Mouse (Mus musculus) cerebellum, adult 2 months (tissue): ENCODE measurements at regions not wholly inside any gene's neighbourhood (a gene's known extent, or its start where the extent isn't known, plus 50 kb on each side); places are given as distances from the start of the nearest gene placed in this dataset.

Experiments used
- DNase-seq, 2 experiments: peaks; one replicate each; pipeline ENCODE4 v3.0.0; 2021
- H3K27ac ChIP-seq: fragments of 200-500 bp; 2 replicates; pipeline ENCODE4 v1.5.1; 2012; ENCODE audit warnings: low read length, control low read depth, inconsistent platforms; ENCODE audit not compliant: insufficient read depth
- H3K27me3 ChIP-seq: fragments of 200-500 bp; 2 replicates; pipeline ENCODE4 v1.6.1; 2012; ENCODE audit warnings: inconsistent platforms, mild to moderate bottlenecking, low read length, moderate library complexity; ENCODE audit not compliant: control insufficient read depth, insufficient read depth
- H3K4me1 ChIP-seq: fragments of 200-500 bp; 2 replicates; pipeline ENCODE4 v1.6.1; 2011; ENCODE audit warnings: low read length; ENCODE audit not compliant: control insufficient read depth, insufficient read depth
- H3K4me3 ChIP-seq: fragments of 200-500 bp; replicated peaks from 2 replicates; pipeline ENCODE3; 2011; ENCODE audit warnings: mild to moderate bottlenecking, low read depth, low read length, control low read depth; ENCODE audit not compliant: insufficient read depth
- CTCF ChIP-seq: fragments of 200-500 bp; IDR thresholded peaks from 2 replicates; pipeline ENCODE4 v1.5.1; 2011; ENCODE audit warnings: low read depth, mild to moderate bottlenecking, control low read depth, low read length, moderate library complexity, borderline replicate concordance; ENCODE audit not compliant: insufficient read depth
- POLR2A ChIP-seq: fragments of 200-500 bp; IDR thresholded peaks from 2 replicates; pipeline ENCODE4 v1.6.1; 2011; ENCODE audit warnings: low read length, control low read depth, borderline replicate concordance; ENCODE audit not compliant: insufficient read depth
- WGBS: fragments of 180-500 bp; shearing (Covaris S2); methylation state at CpG from one replicate; pipeline ENCODE4 v1.1.7; 2018; 5-methylcytosine and 5-hydroxymethylcytosine counted together

DNA sequence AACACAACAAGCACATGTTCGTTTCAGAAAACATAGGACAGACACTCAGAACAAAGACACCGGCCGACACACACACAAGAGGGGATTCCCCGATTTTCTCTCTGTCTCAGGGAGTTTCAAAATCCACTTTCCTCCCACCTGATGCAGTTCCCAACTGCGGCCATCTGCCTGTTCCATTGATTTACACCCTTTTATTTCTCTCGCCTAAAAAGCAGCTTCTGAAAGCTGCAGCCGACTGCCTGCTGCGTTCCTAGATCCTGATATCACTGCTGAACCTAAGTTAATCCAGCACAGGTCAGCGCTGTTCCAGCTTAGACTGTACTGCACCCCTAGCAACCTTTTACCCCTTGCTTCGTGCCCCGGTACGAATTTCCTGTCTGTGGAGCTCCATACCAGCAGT, 237.0 kb downstream of the Impad1 start:
- Histone ChIP-seq H3K27ac (no peak overlapping the region), H3K4me1 (no peaks in the 10 kb centered on the region), H3K4me3 (no peak overlapping the region), H3K27me3 (no peaks in the 10 kb centered on the region)
- WGBS = 79% methylated on average over 12 of the region's 12 CpGs
- no peak for TF ChIP-seq CTCF
- no peak for TF ChIP-seq POLR2A
- no peak for DNase-seq

DNA sequence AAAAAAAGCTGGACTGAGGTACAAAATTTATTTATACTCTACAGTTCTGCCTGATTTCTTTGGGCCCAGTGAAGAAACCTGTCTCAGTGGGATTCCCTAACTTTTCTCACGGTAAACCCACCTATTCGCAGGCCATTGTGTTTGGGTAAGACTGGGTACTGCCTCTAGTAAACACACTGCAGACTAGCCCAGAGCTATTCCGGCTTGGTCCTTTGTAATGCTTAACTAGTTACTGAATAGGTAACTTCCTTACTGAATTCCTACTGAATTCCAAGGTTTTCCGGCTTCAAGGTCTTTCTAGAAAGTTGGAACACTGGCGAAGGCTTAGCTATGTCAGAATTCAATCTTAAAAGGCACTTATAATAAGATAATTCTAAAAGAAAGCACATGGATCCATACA, 242.9 kb downstream of the Impad1 start:
- TF ChIP-seq POLR2A (no peak), CTCF (no peak)
- Histone ChIP-seq H3K27ac (no peak overlapping the region), H3K4me1 (no peaks in the 10 kb centered on the region), H3K4me3 (no peak overlapping the region), H3K27me3 (no peaks in the 10 kb centered on the region)
- DNase-seq = no peak
- 87% methylated on average over 5 of the region's 5 CpGs for WGBS

DNA sequence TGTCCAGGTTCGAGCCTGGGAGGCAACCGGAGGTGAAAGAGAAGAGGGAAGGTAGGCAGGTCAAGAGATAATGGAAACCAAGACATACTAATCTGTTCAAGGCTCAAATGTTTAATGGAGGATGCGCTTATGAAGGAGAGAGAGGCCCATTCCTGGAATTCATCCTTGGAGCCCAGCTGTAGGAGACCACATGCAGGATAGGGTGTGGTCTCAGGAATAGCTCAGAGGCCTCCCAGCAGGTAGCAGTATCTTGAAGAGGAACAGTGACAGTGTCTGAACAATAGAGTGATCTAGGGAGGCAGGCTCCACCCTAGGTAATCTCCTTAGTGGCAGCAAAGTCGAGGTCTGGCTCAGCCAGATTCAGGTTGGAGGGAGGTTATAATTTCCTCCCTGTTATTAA, 243.3 kb downstream of the Impad1 start:
- 78% methylated on average over 4 of the region's 4 CpGs for WGBS
- Histone ChIP-seq H3K27ac (no peak overlapping the region), H3K27me3 (no peaks in the 10 kb centered on the region), H3K4me3 (no peak overlapping the region), H3K4me1 (no peaks in the 10 kb centered on the region)
- no peak for DNase-seq
- TF ChIP-seq CTCF (no peak), POLR2A (no peak)

DNA sequence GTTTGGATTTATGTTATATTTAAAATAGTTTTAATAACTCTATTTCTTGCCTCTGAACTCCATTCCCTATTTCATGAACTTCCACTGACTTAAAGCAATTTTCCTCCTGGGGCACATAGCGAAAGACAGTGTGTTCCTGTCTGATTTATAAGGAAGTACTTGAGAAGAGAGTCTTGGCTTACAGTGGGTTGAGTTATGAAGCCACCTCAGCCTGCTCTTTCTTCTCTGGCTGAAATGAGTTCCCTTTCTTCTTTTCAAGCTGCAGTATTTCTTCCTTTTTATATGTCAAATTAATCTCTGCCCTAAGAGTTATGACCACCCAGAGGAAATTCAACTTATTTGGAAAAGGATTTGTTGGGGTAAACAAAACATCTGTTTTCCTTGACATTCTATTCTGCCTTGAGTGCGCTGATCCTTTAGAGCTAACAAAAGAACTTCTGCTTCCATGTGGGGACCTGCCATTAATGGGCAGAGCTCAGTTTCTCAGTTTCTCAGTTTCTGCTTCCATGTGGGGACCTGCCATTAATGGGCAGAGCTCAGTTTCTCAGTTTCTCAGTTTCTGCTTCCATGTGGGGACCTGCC, 255.9 kb downstream of the Impad1 start:
- 87% methylated on average over 2 of the region's 2 CpGs for WGBS
- no peak for TF ChIP-seq CTCF
- no peak for TF ChIP-seq POLR2A

DNA sequence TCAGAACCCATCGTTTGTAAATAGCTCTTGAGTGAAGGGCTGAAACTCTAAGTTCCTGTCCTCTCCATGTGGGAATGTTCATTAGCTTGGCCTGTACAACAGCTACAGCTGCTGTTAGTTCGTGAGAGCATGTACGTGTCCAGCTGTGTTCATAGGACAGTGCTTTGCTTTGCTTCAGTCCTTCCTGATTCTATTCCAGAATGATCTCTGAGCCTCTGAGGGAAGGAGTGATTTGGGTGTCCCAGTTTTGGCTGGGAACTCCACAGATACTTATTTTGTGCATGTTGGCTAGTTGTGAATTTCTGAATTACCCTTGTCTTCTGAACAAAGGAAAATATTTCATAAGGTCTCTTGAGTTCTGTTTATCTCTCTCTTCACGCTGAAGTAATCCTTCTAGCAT, 261.0 kb downstream of the Impad1 start:
- Histone ChIP-seq H3K4me3 (no peak overlapping the region), H3K27me3 (no peaks in the 10 kb centered on the region), H3K4me1 (no peaks in the 10 kb centered on the region), H3K27ac (no peak overlapping the region)
- WGBS = 78% methylated on average over 4 of the region's 4 CpGs
- TF ChIP-seq POLR2A = no peak
- no peak for TF ChIP-seq CTCF
- no peak for DNase-seq

More for the DNA sequence above, 255.9 kb downstream of the Impad1 start:
- no peak overlapping the region for H3K4me3 ChIP-seq
- H3K4me1 ChIP-seq = no peaks in the 10 kb centered on the region
- no peak for DNase-seq
- no peaks in the 10 kb centered on the region for H3K27me3 ChIP-seq
- no peak overlapping the region for H3K27ac ChIP-seq

DNA sequence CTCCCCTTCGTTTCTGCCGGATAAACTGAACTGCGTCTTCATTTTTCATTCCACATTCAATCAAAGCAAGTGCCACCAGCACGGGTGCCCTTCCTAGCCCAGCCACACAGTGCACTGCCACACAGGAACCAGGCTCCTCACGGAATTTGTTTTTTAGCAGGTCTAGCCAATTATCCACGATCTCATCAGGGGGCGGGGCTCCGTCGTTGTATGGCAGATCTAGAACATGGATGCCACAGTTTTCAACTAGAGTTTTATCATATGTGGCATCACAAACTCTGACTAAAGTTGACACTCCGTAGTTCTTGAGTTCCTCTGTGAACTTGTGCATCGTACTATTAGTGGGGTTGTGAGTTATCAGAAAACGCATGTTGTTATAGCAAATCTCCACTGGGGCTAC, 264.8 kb downstream of the Impad1 start:
- Histone ChIP-seq H3K27me3 (no peaks in the 10 kb centered on the region), H3K27ac (no peak overlapping the region), H3K4me3 (no peak overlapping the region), H3K4me1 (no peaks in the 10 kb centered on the region)
- 76% methylated on average over 12 of the region's 12 CpGs for WGBS
- TF ChIP-seq CTCF (no peak), POLR2A (no peak)
- DNase-seq = no peak

DNA sequence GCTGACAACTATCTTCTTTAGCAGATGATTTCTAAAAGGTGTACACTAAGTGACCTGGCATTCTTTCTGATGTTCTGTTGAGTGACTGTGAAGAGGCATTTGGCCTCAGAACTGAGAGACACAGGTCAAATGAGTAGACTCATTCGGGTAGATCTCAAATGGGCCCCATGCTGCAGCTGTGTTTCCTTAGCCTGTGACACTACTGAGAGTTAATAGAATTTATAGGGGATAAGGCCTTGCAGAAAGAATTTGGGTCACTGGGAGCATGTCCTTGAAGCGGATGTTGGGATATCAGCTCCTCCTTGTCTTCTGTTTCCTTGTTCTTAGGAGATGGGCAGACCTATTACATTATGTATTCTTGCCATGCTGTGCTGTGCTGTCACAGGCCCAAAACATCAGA, 271.4 kb downstream of the Impad1 start:
- no peak for DNase-seq
- Histone ChIP-seq H3K27ac (no peak overlapping the region), H3K4me1 (no peaks in the 10 kb centered on the region), H3K27me3 (no peaks in the 10 kb centered on the region), H3K4me3 (no peak overlapping the region)
- 74% methylated on average over 2 of the region's 2 CpGs for WGBS
- no peak for TF ChIP-seq POLR2A
- TF ChIP-seq CTCF = no peak

DNA sequence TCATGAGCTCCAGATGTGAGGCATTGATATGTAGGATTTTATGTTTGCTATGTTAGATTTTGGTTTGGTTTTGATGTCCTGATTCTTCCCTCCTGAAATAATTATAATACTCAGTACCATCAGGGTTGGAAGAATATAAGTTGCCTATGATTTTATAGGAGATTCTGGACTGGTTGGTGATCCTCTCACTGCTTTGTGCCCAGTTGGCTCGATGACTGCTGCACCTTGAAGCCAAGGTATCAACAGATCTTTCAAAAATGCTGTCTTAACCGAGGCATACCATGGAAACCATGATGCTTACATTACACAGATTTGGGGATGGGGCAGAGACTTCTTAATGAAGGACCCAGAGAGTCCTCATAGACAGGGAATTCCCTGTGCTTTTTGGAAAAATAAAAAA, 274.4 kb downstream of the Impad1 start:
- Histone ChIP-seq H3K4me1 (no peaks in the 10 kb centered on the region), H3K27ac (no peak overlapping the region), H3K27me3 (no peaks in the 10 kb centered on the region), H3K4me3 (no peak overlapping the region)
- WGBS = 69% methylated on average over 2 of the region's 2 CpGs
- no peak for DNase-seq
- TF ChIP-seq CTCF = no peak
- TF ChIP-seq POLR2A = no peak

DNA sequence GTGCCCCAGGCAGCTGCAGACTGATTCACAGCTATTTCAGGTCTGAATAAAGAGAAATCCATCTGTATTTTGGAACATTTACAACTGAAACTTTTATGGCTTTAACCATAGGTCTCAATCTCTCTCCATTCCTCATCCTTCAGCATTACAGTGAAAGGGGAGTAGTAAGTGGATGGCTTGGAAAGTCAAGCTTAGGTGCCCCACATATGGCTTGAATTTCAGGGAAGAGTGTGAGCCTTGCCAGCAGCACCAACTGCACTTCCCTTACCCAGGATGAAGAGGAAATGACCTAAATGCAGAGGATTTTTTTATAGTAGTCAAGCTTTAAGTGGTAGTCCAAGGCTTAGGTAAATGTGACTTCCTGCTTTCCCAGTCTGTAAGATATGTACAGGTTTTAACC, 279.8 kb downstream of the Impad1 start:
- no peak for TF ChIP-seq CTCF
- no peak for TF ChIP-seq POLR2A
- DNase-seq = no peak
- no peaks in the 10 kb centered on the region for H3K27me3 ChIP-seq
- no peak overlapping the region for H3K27ac ChIP-seq
- no peaks in the 10 kb centered on the region for H3K4me1 ChIP-seq
- no peak overlapping the region for H3K4me3 ChIP-seq
